Mouse (Mus musculus) embryonic facial prominence, embryonic 10.5 days (tissue): ENCODE data around the gene Rps21. TPM values are rescaled to one million over a fixed set of nuclear protein-coding genes. Genes with fewer than 3 reads are reported as not detected.

Source experiments
- DNase-seq: peaks from one replicate; pipeline ENCODE4 v3.0.0-alpha.2; 2017; ENCODE audit warnings: low spot score
- H3K27ac ChIP-seq: fragments of 300-500 bp; sonication (generic); replicated peaks from 2 replicates; pipeline ENCODE4 v1.5.1; 2016; ENCODE audit warnings: mild to moderate bottlenecking
- H3K27me3 ChIP-seq: fragments of 300-500 bp; sonication (generic); replicated peaks from 2 replicates; pipeline ENCODE4 v1.6.1; 2016; ENCODE audit warnings: low read depth, mild to moderate bottlenecking; ENCODE audit not compliant: poor library complexity, severe bottlenecking
- H3K36me3 ChIP-seq: fragments of 300-500 bp; sonication (generic); replicated peaks from 2 replicates; pipeline ENCODE4 v1.6.1; 2016; ENCODE audit warnings: mild to moderate bottlenecking, moderate library complexity
- H3K4me1 ChIP-seq: fragments of 300-500 bp; sonication (generic); 2 replicates; pipeline ENCODE4 v1.6.1; 2016
- H3K4me3 ChIP-seq: fragments of 300-500 bp; sonication (generic); 2 replicates; pipeline ENCODE4 v1.5.1; 2016; ENCODE audit warnings: mild to moderate bottlenecking, moderate library complexity
- H3K9me3 ChIP-seq: fragments of 300-500 bp; sonication (generic); 2 replicates; pipeline ENCODE4 v1.6.1; 2016; ENCODE audit warnings: mild to moderate bottlenecking
- WGBS: fragments of 180-500 bp; shearing (Covaris S2); methylation state at CpG from one replicate; pipeline ENCODE4 v1.1.7; 2016; 5-methylcytosine and 5-hydroxymethylcytosine counted together
- polyA plus RNA-seq: library from polyadenylated mRNA; unstranded; fragments of >200 nt; fragmentation: Nextera tagmentation; extraction: Ambion mirVana; gene quantifications from 2 replicates; pipeline ENCODE4 v1.2.1, GENCODE M21; 2016

Gene Rps21
- polyA plus RNA-seq, 1 experiment from 2014 or later: 569 TPM

DNA sequence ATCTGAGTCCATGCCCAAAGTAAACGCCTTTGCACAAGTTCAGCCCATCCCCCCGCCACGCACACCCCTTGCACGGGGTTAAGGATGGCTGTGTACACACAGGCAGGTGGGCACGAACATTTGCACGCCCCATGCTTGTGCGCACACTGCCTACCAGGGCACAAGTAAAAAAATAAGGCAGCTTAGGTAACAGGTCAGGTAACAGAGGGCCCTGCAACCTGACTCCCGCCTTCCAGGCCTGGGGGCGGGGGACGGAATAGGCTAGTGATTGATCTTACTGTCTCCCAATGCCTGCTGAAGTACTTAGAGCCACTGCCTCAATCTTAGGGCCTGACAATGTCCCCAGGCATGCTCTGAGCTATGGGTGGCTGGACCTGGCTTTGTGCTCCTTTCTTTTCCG is 31.8 kb downstream of the Rps21 start:
- no peaks in the 10 kb centered on the region for H3K9me3 ChIP-seq
- H3K36me3 ChIP-seq: no peaks in the 10 kb centered on the region
- WGBS: 45% methylated on average over 11 of the region's 11 CpGs
- H3K4me3 ChIP-seq: peak overlapping the region; percentile 36
- peaks cover 12% of the 10 kb centered on the region for H3K27me3 ChIP-seq
- peak overlapping the region; percentile 75 for H3K27ac ChIP-seq
- H3K4me1 ChIP-seq: peaks cover 31% of the 10 kb centered on the region
- peak; percentile 55 for DNase-seq

DNA sequence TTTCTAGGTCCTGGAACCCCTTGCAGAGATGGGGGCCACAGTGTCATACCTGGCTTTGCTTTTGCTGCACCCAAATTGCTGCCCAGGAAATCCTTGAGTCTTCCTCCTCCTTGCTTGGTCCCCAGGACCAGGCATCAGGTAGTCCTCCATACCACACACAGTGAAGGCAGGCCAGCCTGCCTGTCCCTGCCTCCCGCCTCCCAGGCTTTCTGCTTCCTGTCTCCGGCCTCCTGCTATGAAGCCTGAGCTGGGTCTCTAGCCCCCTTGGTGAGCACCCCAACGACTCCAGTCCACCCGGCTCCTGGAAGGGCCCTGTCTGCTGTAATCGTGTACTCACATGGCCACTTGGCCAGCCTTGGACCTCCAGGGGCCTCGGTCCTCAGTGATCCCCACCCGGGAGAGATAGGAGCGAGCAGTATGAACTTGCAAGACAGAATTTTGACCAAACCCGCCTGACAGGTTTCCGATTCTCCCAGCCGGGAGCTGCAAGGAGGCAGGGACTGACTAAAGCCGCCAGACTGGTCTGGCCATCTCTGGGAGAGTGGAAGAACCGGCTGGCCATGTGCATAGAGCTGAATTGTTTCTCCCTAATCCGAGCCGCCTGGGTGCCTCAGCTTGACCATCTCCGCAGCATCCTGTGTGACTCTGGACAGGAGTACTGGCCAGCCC is 32.4 kb downstream of the Rps21 start, which contains the start of gene Rbbp8nl:
Gene Rbbp8nl (minus strand): TSS at position 440 of the 669 bp plus-strand sequence.
- peak; percentile 77 for DNase-seq
- Histone ChIP-seq H3K9me3 (no peaks in the 10 kb centered on the region), H3K36me3 (no peaks in the 10 kb centered on the region), H3K4me3 (peak within 1 kb of the TSS; percentile 36), H3K4me1 (peaks cover 31% of the 10 kb centered on the region), H3K27me3 (peaks cover 12% of the 10 kb centered on the region), H3K27ac (peak within 1 kb of the TSS; percentile 75)
- 27% methylated on average over 16 of the region's 16 CpGs for WGBS

GRCm38 (mm10) chr2:180290503-180290902 is 33.3 kb downstream of the Rps21 start:
- Histone ChIP-seq H3K4me1 (peaks cover 31% of the 10 kb centered on the region), H3K27me3 (peaks cover 12% of the 10 kb centered on the region), H3K36me3 (no peaks in the 10 kb centered on the region), H3K9me3 (no peaks in the 10 kb centered on the region), H3K4me3 (no peak overlapping the region), H3K27ac (peak overlapping the region; percentile 31; the same call in 1 of the 2 replicates)
- DNase-seq: no peak
- 49% methylated on average over 6 of the region's 6 CpGs for WGBS

DNA sequence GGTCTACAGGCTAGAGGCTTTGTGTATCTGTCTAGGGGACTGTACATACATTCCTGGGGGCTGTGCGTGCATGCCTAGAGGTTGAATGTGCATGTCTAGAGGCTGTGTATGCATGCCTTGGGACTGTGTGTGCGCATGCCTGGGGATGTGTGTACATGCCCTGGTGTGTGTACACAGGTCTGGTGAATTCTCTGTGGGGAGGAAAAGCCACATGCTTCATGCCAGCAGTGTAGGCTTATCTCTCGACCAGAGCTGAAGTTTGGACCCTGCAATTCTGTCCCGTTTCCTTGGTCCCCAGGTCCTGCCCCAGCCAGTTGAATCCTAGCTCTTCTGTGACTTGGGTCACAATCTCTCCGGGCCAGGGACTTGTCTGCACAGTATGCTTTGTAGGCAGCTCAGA is 34.4 kb downstream of the Rps21 start:
- Histone ChIP-seq H3K27me3 (peaks cover 12% of the 10 kb centered on the region), H3K27ac (no peak overlapping the region; the same call in 1 of the 2 replicates), H3K4me3 (no peak overlapping the region), H3K36me3 (no peaks in the 10 kb centered on the region), H3K9me3 (no peaks in the 10 kb centered on the region), H3K4me1 (peaks cover 31% of the 10 kb centered on the region)
- no peak for DNase-seq
- 77% methylated on average over 5 of the region's 5 CpGs for WGBS

GRCm38 (mm10) chr2:180292026-180292425 is 34.8 kb downstream of the Rps21 start:
- H3K4me1 ChIP-seq: peaks cover 31% of the 10 kb centered on the region
- no peak for DNase-seq
- H3K27ac ChIP-seq: no peak overlapping the region; the same call in 1 of the 2 replicates
- H3K27me3 ChIP-seq: peaks cover 12% of the 10 kb centered on the region
- H3K36me3 ChIP-seq: no peaks in the 10 kb centered on the region
- no peak overlapping the region for H3K4me3 ChIP-seq
- WGBS: 72% methylated on average over 4 of the region's 4 CpGs
- no peaks in the 10 kb centered on the region for H3K9me3 ChIP-seq

DNA sequence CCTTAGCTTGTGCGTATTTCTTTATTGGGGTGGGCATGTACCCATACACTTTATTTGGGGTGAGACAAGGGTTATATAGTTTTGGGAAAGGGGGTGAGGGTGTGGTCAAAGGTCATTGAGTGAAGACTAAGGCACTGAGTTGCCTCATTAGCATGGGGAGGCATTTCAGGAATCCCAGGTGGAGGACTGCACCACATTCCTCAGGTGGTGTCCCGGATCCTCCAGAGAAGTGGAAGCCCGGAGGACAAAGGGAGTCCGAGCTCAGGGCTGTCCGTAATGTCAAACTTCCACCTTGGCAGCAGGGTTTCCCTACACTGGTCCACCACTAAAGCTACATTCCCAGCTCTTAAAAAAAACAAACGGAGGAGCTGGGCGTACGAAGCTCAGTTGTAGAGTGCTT is 35.7 kb downstream of the Rps21 start:
- H3K4me1 ChIP-seq: peaks cover 31% of the 10 kb centered on the region
- DNase-seq: no peak
- H3K9me3 ChIP-seq: no peaks in the 10 kb centered on the region
- no peaks in the 10 kb centered on the region for H3K36me3 ChIP-seq
- no peak overlapping the region for H3K27ac ChIP-seq
- H3K4me3 ChIP-seq: no peak overlapping the region
- H3K27me3 ChIP-seq: peaks cover 12% of the 10 kb centered on the region
- WGBS: 66% methylated on average over 8 of the region's 8 CpGs

- Histone ChIP-seq H3K36me3 (no peaks in the 10 kb centered on the region), H3K4me3 (no peak overlapping the region)
Measured at GRCm38 (mm10) chr2:180300252-180300651, 43.1 kb downstream of the Rps21 start.

GRCm38 (mm10) chr2:180300771-180301170 is 43.6 kb downstream of the Rps21 start:
- 0 out of 2 replicates have a peak, but pooled peaks cover 4% of the 10 kb centered on the region for H3K4me1 ChIP-seq
- H3K27me3 ChIP-seq: no peaks in the 10 kb centered on the region
- 60% methylated on average over 5 of the region's 5 CpGs for WGBS
- DNase-seq: no peak
- no peaks in the 10 kb centered on the region for H3K36me3 ChIP-seq
- H3K27ac ChIP-seq: no peak overlapping the region
- no peak overlapping the region for H3K4me3 ChIP-seq
- H3K9me3 ChIP-seq: 0 out of 2 replicates have a peak, but pooled peaks cover 4% of the 10 kb centered on the region

More at GRCm38 (mm10) chr2:180300252-180300651, 43.1 kb downstream of the Rps21 start:
- 83% methylated on average over 2 of the region's 2 CpGs for WGBS
- Histone ChIP-seq H3K27ac (no peak overlapping the region), H3K9me3 (0 out of 2 replicates have a peak, but pooled peaks cover 4% of the 10 kb centered on the region), H3K27me3 (no peaks in the 10 kb centered on the region), H3K4me1 (0 out of 2 replicates have a peak, but pooled peaks cover 4% of the 10 kb centered on the region)
- no peak for DNase-seq

DNA sequence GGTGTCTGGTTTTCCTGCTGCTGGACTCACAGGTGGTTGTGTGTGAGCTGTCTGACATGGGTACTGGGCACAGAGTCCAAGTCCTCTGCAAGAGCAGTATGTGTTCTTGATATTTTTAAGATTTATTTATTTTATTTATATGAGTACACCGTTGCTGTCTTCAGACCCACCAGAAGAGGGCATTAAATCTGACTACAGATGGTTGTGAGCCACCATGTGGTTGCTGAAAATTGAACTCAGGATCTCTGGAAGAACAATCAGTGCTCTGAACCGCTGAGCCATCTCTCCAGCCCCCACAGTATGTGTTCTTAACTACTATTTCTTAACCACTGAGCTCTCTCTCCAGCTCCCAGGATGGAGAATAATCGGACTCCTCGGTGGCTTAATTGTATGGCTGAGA is 45.0 kb downstream of the Rps21 start:
- DNase-seq: no peak
- Histone ChIP-seq H3K27me3 (no peaks in the 10 kb centered on the region), H3K36me3 (no peaks in the 10 kb centered on the region), H3K4me3 (no peak overlapping the region), H3K4me1 (0 out of 2 replicates have a peak, but pooled peaks cover 4% of the 10 kb centered on the region), H3K27ac (no peak overlapping the region), H3K9me3 (0 out of 2 replicates have a peak, but pooled peaks cover 4% of the 10 kb centered on the region)
- WGBS: 79% methylated on average over 4 of the region's 4 CpGs

DNA sequence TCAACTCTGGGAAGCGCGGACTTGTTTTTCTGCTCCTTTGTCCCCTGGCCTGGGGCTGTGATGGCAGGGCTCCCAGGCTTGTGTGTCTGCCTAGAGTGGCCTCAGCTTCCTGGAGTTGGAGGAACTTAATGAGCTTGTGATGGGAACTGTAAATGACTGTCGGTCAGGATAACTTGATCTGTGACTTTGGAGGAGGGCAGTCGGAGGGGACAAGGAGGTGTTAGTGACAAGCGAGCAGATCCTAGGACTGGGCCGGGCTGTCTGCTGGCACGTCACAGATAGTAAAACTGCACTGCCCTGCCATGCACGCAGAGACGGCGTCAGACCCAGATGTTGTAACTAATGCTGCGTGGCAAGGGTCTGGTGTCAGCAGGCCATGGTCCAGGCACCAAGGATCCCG is 46.3 kb downstream of the Rps21 start:
- 88% methylated on average over 12 of the region's 12 CpGs for WGBS
- H3K27me3 ChIP-seq: no peaks in the 10 kb centered on the region
- no peak overlapping the region for H3K27ac ChIP-seq
- DNase-seq: no peak
- no peaks in the 10 kb centered on the region for H3K36me3 ChIP-seq
- H3K9me3 ChIP-seq: 0 out of 2 replicates have a peak, but pooled peaks cover 4% of the 10 kb centered on the region
- no peak overlapping the region for H3K4me3 ChIP-seq
- 0 out of 2 replicates have a peak, but pooled peaks cover 4% of the 10 kb centered on the region for H3K4me1 ChIP-seq

GRCm38 (mm10) chr2:180304554-180304953 is 47.4 kb downstream of the Rps21 start:
- 0 out of 2 replicates have a peak, but pooled peaks cover 4% of the 10 kb centered on the region for H3K4me1 ChIP-seq
- no peak for DNase-seq
- WGBS: 57% methylated on average over 4 of the region's 4 CpGs
- H3K27me3 ChIP-seq: no peaks in the 10 kb centered on the region
- no peak overlapping the region for H3K27ac ChIP-seq
- no peak overlapping the region for H3K4me3 ChIP-seq
- 0 out of 2 replicates have a peak, but pooled peaks cover 4% of the 10 kb centered on the region for H3K9me3 ChIP-seq
- no peaks in the 10 kb centered on the region for H3K36me3 ChIP-seq

GRCm38 (mm10) chr2:180305490-180305889 is 48.3 kb downstream of the Rps21 start:
- no peak for DNase-seq
- WGBS: 79% methylated on average over 3 of the region's 3 CpGs
- H3K9me3 ChIP-seq: 0 out of 2 replicates have a peak, but pooled peaks cover 4% of the 10 kb centered on the region
- H3K36me3 ChIP-seq: no peaks in the 10 kb centered on the region
- H3K27me3 ChIP-seq: no peaks in the 10 kb centered on the region
- H3K4me3 ChIP-seq: no peak overlapping the region
- H3K4me1 ChIP-seq: 0 out of 2 replicates have a peak, but pooled peaks cover 4% of the 10 kb centered on the region
- no peak overlapping the region for H3K27ac ChIP-seq

- Histone ChIP-seq H3K4me3 (no peak overlapping the region), H3K9me3 (0 out of 2 replicates have a peak, but pooled peaks cover 4% of the 10 kb centered on the region), H3K36me3 (no peaks in the 10 kb centered on the region), H3K27ac (no peak overlapping the region), H3K27me3 (no peaks in the 10 kb centered on the region), H3K4me1 (no peaks in the 10 kb centered on the region)
- no peak for DNase-seq
- 78% methylated on average over 2 of the region's 2 CpGs for WGBS
Measured at GRCm38 (mm10) chr2:180306009-180306408, 48.8 kb downstream of the Rps21 start.
